Mouse (Mus musculus) telencephalon, adult 2 months (tissue): ENCODE results near the gene Wfdc3.

Source experiments
- DNase-seq: peaks from one replicate; pipeline ENCODE4 v3.0.0-alpha.2; 2011; ENCODE audit warnings: low read depth, low spot score

Gene Wfdc3

GRCm38 (mm10) chr2:164776130-164776529 is 30.4 kb upstream of the Wfdc3 start:
- DNase-seq = no peak

- no peak for DNase-seq
Measured at GRCm38 (mm10) chr2:164773989-164774364, 28.2 kb upstream of the Wfdc3 start.

GRCm38 (mm10) chr2:164773229-164773988 is 27.7 kb upstream of the Wfdc3 start:
- no peak for DNase-seq

DNA sequence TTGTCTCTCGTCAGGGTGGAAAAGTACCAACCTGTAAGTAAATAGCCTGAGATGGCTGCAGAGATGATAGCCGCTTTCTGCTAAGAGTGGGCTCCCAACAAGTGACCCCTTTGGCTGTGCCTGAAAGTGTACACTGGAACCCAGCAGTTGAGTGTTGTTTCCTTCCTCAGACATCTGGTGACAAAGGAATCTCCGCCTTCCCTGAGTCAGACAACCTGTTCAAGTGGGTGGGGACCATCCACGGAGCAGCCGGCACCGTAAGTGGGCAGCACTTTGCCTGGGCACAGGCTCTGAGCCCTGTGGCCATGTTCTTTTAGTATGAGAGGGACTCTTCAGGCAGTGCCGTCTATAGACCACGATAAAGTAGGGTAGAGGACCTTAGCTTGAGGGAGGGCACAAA is 25.4 kb upstream of the Wfdc3 start:
- no peak for DNase-seq

DNA sequence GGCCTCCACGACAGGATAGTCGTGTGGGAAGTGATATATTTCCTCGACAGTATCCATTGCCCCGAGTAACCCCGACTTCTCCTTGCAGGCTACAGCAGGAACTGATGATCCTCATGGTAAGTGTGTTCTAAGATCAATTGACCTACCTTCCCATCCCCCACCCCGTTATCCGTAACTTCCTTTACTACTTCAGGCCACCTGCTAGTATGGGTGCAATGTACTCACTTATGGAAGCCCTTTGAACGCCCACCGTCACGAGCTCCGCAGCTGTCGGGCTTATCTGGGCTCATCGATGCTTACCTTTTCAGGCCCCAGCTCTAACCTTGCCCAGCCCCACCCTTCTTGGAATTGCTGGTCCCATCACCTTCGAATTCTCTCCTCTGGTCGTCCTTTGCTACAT is 24.5 kb upstream of the Wfdc3 start:
- DNase-seq = no peak

GRCm38 (mm10) chr2:164769258-164770037 is 23.7 kb upstream of the Wfdc3 start, which contains the start of gene Ube2c:
Ube2c (plus strand) TSS chr2:164769898.
- DNase-seq = peak; percentile 97

DNA sequence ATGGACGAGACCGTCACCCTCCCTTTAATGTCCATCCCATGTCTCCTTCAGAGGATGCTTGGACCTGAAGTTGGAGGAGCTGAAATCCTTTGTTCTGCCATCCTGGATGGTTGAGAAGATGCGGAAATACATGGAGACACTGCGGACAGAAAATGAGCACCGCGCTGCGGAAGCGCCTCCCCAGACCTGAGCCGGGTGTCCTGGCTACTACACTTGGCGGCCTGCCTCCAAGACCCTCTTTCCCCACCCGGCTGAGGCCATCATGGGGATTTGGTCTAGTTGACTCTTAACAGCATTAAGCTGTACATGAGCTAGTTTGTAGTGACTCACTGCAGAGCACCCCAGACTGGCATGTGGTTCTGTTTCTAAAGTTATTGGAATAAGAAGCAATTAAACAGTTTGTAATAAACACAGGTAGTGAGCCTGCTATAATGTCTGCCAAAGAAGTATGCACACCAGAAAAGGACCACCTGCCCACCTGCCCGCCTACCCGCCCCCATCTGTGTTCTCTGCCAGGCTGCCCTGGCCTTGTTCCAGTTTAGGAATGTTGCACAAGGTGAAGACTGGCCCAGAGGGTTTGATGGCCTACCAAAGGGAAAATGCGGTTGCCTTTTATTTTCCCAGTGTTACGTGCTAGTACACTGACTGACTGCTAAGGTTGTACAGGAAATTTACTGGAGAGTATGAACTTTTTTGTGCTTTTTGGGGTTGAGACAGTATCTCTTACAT is 22.2 kb upstream of the Wfdc3 start:
- DNase-seq = no peak

GRCm38 (mm10) chr2:164765841-164766240 is 20.1 kb upstream of the Wfdc3 start:
- peak; percentile 84 for DNase-seq

GRCm38 (mm10) chr2:164762593-164762992 is 16.9 kb upstream of the Wfdc3 start:
- no peak for DNase-seq

DNA sequence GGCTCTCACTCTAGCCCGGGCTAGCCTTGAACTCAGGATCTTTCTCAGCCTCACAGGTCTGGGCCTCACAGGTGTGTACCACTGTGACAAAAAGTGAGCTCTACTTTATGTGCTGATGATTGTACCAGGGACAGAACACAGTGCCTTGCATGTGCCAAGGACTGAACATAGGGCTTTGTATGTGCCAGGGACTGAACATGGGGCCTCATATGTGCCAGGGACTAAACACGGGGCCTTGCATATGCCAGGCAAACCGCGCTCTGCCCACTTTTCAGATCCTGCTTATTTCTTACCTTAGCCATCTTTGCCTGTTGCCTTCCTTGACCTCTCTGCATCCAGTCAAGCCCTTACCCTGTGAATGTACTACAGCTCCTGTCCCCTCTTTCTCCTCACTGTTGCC is 16.2 kb upstream of the Wfdc3 start:
- DNase-seq = no peak

GRCm38 (mm10) chr2:164761502-164761901 is 15.8 kb upstream of the Wfdc3 start:
- no peak for DNase-seq

DNA sequence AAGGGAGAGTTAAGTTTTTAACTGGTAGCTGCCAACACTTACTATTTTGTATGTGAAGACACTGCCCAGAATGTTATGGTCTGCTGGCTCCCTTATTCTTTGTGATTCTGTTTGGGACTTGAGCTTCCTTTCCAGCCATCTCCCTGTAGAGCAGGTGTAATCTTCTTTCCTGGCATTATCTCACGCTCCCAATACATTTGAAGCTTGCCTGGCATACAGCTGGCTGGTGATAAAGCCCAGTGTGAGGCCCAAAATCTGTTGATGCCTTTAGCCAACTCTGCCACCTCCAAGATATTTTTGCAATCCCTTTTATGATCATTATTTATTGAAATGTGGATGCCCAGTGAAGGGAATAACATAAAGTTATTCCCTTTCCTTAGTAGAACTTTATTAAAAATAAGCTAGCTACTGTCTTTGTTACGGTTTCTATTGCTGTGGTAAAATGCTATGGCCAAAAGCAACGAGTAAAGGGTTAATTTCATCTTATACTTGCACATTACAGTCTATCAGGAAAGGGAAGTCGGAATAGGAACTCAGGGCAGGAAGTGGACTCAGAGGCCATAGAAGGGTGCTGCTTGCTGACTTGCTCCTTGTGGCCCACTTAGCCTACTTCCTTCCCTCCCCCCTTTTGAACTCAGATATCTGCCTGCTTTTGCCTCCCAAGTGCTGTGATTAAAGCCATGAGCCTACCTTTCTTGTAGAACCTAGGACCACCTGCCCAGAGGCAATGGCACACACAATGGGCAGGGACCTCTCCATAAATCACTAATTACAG is 14.5 kb upstream of the Wfdc3 start:
- DNase-seq = no peak

- no peak for DNase-seq
Measured at GRCm38 (mm10) chr2:164758692-164759091, 13.0 kb upstream of the Wfdc3 start.

GRCm38 (mm10) chr2:164757841-164758240 is 12.1 kb upstream of the Wfdc3 start:
- DNase-seq = no peak

DNA sequence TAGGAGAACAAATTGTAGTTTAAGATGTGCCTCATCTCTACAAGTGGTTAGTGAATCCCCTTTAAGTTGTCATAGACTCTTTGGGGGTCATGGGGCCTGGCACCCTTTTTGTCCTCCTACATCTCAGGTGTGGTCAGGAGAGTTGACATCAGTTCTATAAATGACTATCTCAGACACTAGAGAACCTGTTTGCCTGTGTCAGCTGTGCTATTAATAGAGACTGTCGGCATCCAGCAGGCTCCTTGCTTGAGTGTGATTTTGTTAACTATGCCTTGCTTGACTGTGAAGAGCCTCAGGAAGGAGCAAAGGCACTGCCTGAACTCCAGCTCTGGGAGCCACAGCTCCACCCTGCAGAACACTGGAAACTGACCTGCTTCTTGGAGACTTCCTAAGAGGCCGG is 9.1 kb upstream of the Wfdc3 start:
- DNase-seq = no peak

DNA sequence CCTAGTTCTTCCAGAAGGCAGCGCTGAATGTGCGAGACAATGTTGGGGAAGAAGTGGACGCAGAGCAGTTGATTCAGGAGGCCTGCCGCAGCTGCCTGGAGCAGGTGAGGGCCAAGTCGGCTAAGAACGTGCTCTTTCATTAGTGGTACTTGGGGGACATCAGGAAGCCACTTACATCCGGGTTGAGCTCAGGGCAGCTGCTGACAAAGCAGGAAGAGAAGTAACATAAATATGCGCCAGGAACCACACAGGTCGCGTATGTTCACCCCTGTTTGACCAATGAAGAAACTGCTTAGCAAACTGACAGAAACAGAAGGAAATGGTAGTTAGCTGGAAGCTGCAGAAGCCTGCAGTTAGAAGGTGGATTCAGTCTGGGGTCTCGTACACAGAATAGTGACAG is 8.4 kb upstream of the Wfdc3 start:
- no peak for DNase-seq

- DNase-seq = no peak
Measured at GRCm38 (mm10) chr2:164752454-164752853, 6.7 kb upstream of the Wfdc3 start.

DNA sequence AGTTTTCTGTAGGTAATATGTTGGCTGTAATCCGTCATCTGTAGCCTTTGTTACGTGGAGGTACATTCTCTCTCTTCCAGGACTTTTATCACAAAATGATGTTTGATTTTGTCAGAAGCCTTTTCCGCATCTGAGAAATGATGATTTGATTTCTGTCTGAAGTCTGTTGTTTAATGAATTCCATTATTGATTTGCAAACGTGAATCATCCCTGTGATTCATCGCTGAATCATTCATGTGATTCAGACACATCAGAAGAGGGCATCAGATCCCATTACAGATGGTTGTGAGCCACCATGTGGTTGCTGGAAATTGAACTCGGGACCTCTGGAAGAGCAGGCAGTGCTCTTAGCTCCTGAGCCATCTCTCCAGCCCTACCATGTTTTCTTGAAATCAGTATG is 3.3 kb upstream of the Wfdc3 start:
- no peak for DNase-seq

GRCm38 (mm10) chr2:164748191-164748590 is 2.5 kb upstream of the Wfdc3 start:
- no peak for DNase-seq

DNA sequence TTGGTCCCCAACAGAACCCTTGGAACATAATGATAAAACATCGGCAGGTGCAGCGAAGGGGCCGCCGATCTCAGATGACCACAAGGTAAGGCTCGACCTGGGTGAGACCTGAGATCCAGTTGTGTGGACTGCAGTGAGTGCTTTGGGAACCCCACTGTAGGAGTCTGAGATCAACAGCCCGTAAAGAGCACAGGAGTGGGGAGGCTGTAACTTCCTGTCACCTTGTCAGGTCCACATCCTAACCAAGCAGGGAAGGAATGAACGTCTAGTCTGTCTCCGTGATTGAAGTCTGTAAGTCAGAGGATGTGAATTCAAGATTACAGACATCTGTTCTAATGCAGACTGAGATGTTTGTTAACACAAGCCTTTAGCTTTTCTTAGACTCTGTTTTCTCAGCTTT is 962 bp upstream of the Wfdc3 start:
- DNase-seq = no peak

- DNase-seq = no peak
Measured at GRCm38 (mm10) chr2:164744987-164745386, 744 bp downstream of the Wfdc3 start.

- no peak for DNase-seq
Measured at GRCm38 (mm10) chr2:164739876-164740275, 5.9 kb downstream of the Wfdc3 start.
